In the genomic region with DNA sequence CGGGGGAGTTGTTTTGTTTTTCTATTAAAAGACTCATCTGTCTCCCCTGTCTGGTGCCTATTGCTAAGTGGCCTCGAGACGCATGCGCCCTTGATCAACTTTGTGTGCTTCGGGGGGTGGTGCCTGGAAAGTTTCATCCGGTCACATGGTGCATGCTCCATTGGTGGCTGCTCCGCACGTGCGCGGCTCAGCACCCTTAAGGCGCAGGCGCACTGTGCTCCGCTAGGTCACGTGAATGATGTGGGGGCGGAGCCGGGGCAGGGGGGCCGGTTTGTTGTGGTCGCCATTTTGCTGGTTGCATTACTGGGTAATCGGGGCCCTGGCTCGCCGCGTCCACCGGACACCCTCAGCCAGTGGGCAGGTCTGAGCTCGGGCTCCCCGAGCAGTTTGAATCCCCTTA, we compare ENCODE assay signal across 8 mouse cellular contexts. TPM values are rescaled to one million over a fixed set of nuclear protein-coding genes. Genes with fewer than 3 reads are reported as not detected.
DNase-seq lines count a peak whose midpoint lies in the region; ATAC-seq lines count a peak whose summit lies in the region.

A gene (plus strand): TSS at position 242 of the 400 bp plus-strand sequence.

- peak; percentile 90 for ATAC-seq in inflammation-experienced regulatory T-cells, adult 6 months

- peak within 1 kb of the TSS; percentile 96 for H3K4me3 ChIP-seq in megakaryocyte, embryonic 14.5 days (replicated peaks)

- H3K9me3 ChIP-seq in megakaryocyte, embryonic 14.5 days, result no peaks in the 10 kb centered on the region

- H3K27me3 ChIP-seq in megakaryocyte, embryonic 14.5 days (replicated peaks), result no peaks in the 10 kb centered on the region

- peaks cover 23% of the 10 kb centered on the region for H3K4me1 ChIP-seq in megakaryocyte, embryonic 14.5 days

- H3K36me3 ChIP-seq in megakaryocyte, embryonic 14.5 days (replicated peaks; ENCODE audit: low read length), result peaks cover 78% of the 10 kb centered on the region

- peak; percentile 98 for DNase-seq in adrenal gland, adult 8-10 months
- DNase-seq in embryo, embryonic 11.5 days (ENCODE audit: low read depth, low spot score), result peak; percentile 97
- peak; percentile 98 for DNase-seq in gastrocnemius, postnatal 25 days
- peak; percentile 94 to 99 for DNase-seq in left cerebral cortex, adult 9 months (ENCODE audit: low spot score in 2 of 2)
- peak; percentile 97 to 98 for DNase-seq in right cerebral cortex, adult 2 months (ENCODE audit: low spot score in 2 of 2)
- DNase-seq in urinary bladder, postnatal 10 days (ENCODE audit: low spot score), result peak; percentile 98

RNA-seq across cellular contexts. Expression of the gene that starts here (rescaled TPM):
- total RNA-seq in adrenal gland, adult 8-10 months (2022), result 10 to 100 TPM; 29.4 to 35.8 (median 34.7) TPM
- total RNA-seq in gastrocnemius, postnatal 25 days (2021), result 10 to 100 TPM; 91.6 to 95.8 TPM
- polyA plus RNA-seq in inflammation-experienced regulatory T-cells, adult 6 months (2017; shearing (Covaris generic)), result 1 to 10 TPM in 2 of 3 experiments, under 1 TPM in 1; 0.95 to 1.8 (median 1.3) TPM
- polyA plus RNA-seq in megakaryocyte, embryonic 14.5 days (2012; ENCODE audit: insufficient read depth, low replicate concordance), result 49.2 and 72.9 TPM in 2 replicates

Comparison
In these comparisons a context has a peak if more than half of its experiments do, and no peak if none do; other contexts are left out.
1. Peak in every context shown above with its lines: DNase-seq, ATAC-seq and H3K4me3 ChIP-seq.
2. RNA of the gene that starts here (polyA plus RNA-seq): 49.2 to 72.9 TPM in megakaryocyte, embryonic 14.5 days; 0.95 to 1.8 TPM in inflammation-experienced regulatory T-cells, adult 6 months; every median in the first group is over 10 times any median in the second.